Mouse (Mus musculus): ENCODE measurements around the gene Gmeb1.
A peak's percentile ranks its signal among the peaks of the same experiment; 100 is the strongest.

Gene Gmeb1

GRCm38 (mm10) chr4:132274156-132274862, 12.9 kb upstream of the Gmeb1 start, which contains the start of gene Taf12:
TSS of gene Taf12 (plus strand) at chr4:132274375.
- DNase-seq (ENCODE audit: low read depth, low spot score), result peak; percentile 91

GRCm38 (mm10) chr4:132273166-132273565, 11.8 kb upstream of the Gmeb1 start:
- DNase-seq (ENCODE audit: low read depth, low spot score), result no peak

GRCm38 (mm10) chr4:132269740-132270560, 8.5 kb upstream of the Gmeb1 start:
- peak; percentile 87 for DNase-seq (ENCODE audit: low read depth, low spot score)

GRCm38 (mm10) chr4:132268871-132269739, 7.7 kb upstream of the Gmeb1 start:
- no peak for DNase-seq (ENCODE audit: low read depth, low spot score)

GRCm38 (mm10) chr4:132266835-132267349, 5.5 kb upstream of the Gmeb1 start:
- DNase-seq (ENCODE audit: low read depth, low spot score), result no peak

- no peak for DNase-seq (ENCODE audit: low read depth, low spot score)
Measured at GRCm38 (mm10) chr4:132263313-132263712, 1.9 kb upstream of the Gmeb1 start.

GRCm38 (mm10) chr4:132262358-132262616, 885 bp upstream of the Gmeb1 start:
- DNase-seq (ENCODE audit: low read depth, low spot score), result no peak

- peak; percentile 22 for DNase-seq (ENCODE audit: low read depth, low spot score)
Measured at GRCm38 (mm10) chr4:132260404-132261379, 710 bp downstream of the Gmeb1 start.

- DNase-seq (ENCODE audit: low read depth, low spot score), result no peak
Measured at GRCm38 (mm10) chr4:132259248-132259647, 2.2 kb downstream of the Gmeb1 start.

- DNase-seq (ENCODE audit: low read depth, low spot score), result no peak
Measured at GRCm38 (mm10) chr4:132256384-132256783, 5.0 kb downstream of the Gmeb1 start.

- no peak for DNase-seq (ENCODE audit: low read depth, low spot score)
Measured at GRCm38 (mm10) chr4:132254986-132255385, 6.4 kb downstream of the Gmeb1 start.

GRCm38 (mm10) chr4:132253622-132254021, 7.8 kb downstream of the Gmeb1 start:
- DNase-seq (ENCODE audit: low read depth, low spot score), result no peak

GRCm38 (mm10) chr4:132253128-132253527, 8.3 kb downstream of the Gmeb1 start:
- no peak for DNase-seq (ENCODE audit: low read depth, low spot score)

- DNase-seq (ENCODE audit: low read depth, low spot score), result no peak
Measured at GRCm38 (mm10) chr4:132251596-132251995, 9.8 kb downstream of the Gmeb1 start.

- DNase-seq (ENCODE audit: low read depth, low spot score), result no peak
Measured at GRCm38 (mm10) chr4:132247451-132247997, 13.9 kb downstream of the Gmeb1 start.

GRCm38 (mm10) chr4:132245643-132246042, 15.8 kb downstream of the Gmeb1 start:
- DNase-seq (ENCODE audit: low read depth, low spot score), result no peak

GRCm38 (mm10) chr4:132241208-132241607, 20.2 kb downstream of the Gmeb1 start:
- DNase-seq (ENCODE audit: low read depth, low spot score), result no peak

GRCm38 (mm10) chr4:132240367-132240766, 21.0 kb downstream of the Gmeb1 start:
- DNase-seq (ENCODE audit: low read depth, low spot score), result no peak

- no peak for DNase-seq (ENCODE audit: low read depth, low spot score)
Measured at GRCm38 (mm10) chr4:132238356-132238755, 23.0 kb downstream of the Gmeb1 start.

GRCm38 (mm10) chr4:132234710-132235109, 26.7 kb downstream of the Gmeb1 start:
- no peak for DNase-seq (ENCODE audit: low read depth, low spot score)
